Mouse (Mus musculus) monocyte, adult 5-6 weeks (primary cell): ENCODE measurements around the gene Gm6871. TPM values are rescaled to one million over a fixed set of nuclear protein-coding genes. Genes with fewer than 3 reads are reported as not detected.

Experiments used
- total RNA-seq: library from RNA; stranded (forward); fragments of 200-1000, 200-491, 200-594 nt; gene quantifications from 3 replicates; pipeline ENCODE4 v1.2.3, GENCODE M21; 2017

Gene Gm6871
- total RNA-seq, 1 experiment from 2014 or later, result not detected

Other genes with a start within 250 kb of the Gm6871 start
- 29.6 to 41.6 TPM (median 31.8 TPM) in 3 replicates for gene AI987944, start 180.3 kb downstream of the Gm6871 start, total RNA-seq
- under 0.01 TPM in 1 of 3 replicates, not detected in the others for gene Vmn2r57, start 125.0 kb downstream of the Gm6871 start, total RNA-seq
- not detected in 3 replicates for gene Gm20449, start 74.2 kb downstream of the Gm6871 start, total RNA-seq
- gene AW146154, start 73.8 kb downstream of the Gm6871 start, total RNA-seq, result 1.8 to 9.9 TPM (median 5.0 TPM) in 3 replicates
- gene 2610021A01Rik, start 25.6 kb upstream of the Gm6871 start, total RNA-seq, result 7.1 to 21.6 TPM (median 9.3 TPM) in 3 replicates
- gene Zfp788, start 59.5 kb upstream of the Gm6871 start, total RNA-seq, result 8.6 to 11.7 TPM (median 10.1 TPM) in 3 replicates